Mouse (Mus musculus) G1E (cell line): ENCODE data around the gene Prom1.

Experiments
- CTCF ChIP-seq: IDR thresholded peaks from 2 replicates; pipeline ENCODE4 v1.5.1; 2012; ENCODE audit warnings: low read depth, low read length, inconsistent platforms, mixed read lengths
- GATA1 ChIP-seq: IDR thresholded peaks from 2 replicates; pipeline ENCODE4 v1.6.1; 2012; ENCODE audit warnings: borderline replicate concordance, low read length, inconsistent platforms, mixed read lengths
- POLR2AphosphoS5 ChIP-seq: IDR thresholded peaks from 2 replicates; pipeline ENCODE4 v1.6.1; 2012; ENCODE audit warnings: low read depth, low read length, inconsistent platforms; ENCODE audit not compliant: insufficient replicate concordance
- TAL1 ChIP-seq: conservative IDR thresholded peaks from 2 replicates; pipeline ENCODE4 v1.6.1; 2012; ENCODE audit warnings: low read depth, low read length, inconsistent platforms, mixed read lengths

DNA sequence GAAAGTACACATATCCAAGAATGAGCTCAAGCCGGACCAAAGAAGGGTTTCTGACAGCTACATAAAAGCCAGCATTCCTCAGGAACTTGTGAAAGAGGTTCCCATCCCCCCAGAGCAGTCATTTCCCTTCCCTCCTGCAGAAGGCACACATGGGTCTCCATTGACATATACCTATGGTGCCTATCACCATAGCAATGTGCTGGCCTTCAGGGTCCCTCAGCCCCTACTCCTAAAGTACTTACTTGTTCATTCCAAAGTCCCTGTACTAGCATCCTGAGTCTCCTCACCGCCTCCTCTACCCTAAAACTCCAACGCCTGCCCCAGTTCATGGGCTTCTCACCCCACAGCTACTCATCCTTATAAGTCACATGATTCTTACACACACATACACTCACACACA, 60.8 kb downstream of the Prom1 start:
- no peak for TF ChIP-seq TAL1
- no peak for TF ChIP-seq CTCF
- TF ChIP-seq POLR2AphosphoS5, result no peak
- no peak for TF ChIP-seq GATA1
